Mouse (Mus musculus) liver, embryonic 14.5 days (tissue): Measurements from ENCODE around the gene Fgf15.

Experiments
- CTCF ChIP-seq: IDR thresholded peaks from 2 replicates; pipeline ENCODE4 v1.5.1; 2016; ENCODE audit warnings: antibody characterized with exemption, low read depth, control low read depth
- EP300 ChIP-seq: IDR thresholded peaks from 2 replicates; pipeline ENCODE4 v1.6.1; 2016; ENCODE audit warnings: antibody characterized with exemption, low read depth

GRCm38 (mm10) chr7:144928889-144929210 lies 32.5 kb downstream of the Fgf15 start:
- TF ChIP-seq EP300 (no peak), CTCF (no peak)
